In genomic region chr12:110437367-110437703, GRCm38 (mm10) we compare ENCODE assay signal across 9 mouse cellular contexts. TPM values are rescaled to one million over a fixed set of nuclear protein-coding genes. Genes with fewer than 3 reads are reported as not detected.
DNase-seq lines count a peak whose midpoint lies in the region; ATAC-seq and TF ChIP-seq lines count a peak whose summit lies in the region.
"Had no signal": no experiment of that assay in that cellular context is flagged by ENCODE, and none has a peak within 500 bp of the region (broad histone marks: within the 10 kb centered on the region; RNA-seq: fewer than 3 reads in every experiment).

No protein-coding gene starts in this region.

- H3K27ac ChIP-seq in liver, adult 2 months (replicated peaks; ENCODE audit: insufficient read depth, low read depth, low read length), result no peak overlapping the region
- H3K27ac ChIP-seq in liver, embryonic 12.5 days, result no peak overlapping the region
- H3K27ac ChIP-seq: embryonic facial prominence, embryonic 13.5 days had no signal

- H3K9me3 ChIP-seq in liver, embryonic 12.5 days (replicated peaks), result peaks cover 3% of the 10 kb centered on the region; the same call in 1 of the 2 replicates
- H3K9me3 ChIP-seq: embryonic facial prominence, embryonic 13.5 days had no signal

- no peaks in the 10 kb centered on the region for H3K27me3 ChIP-seq in liver, adult 2 months (ENCODE audit: control insufficient read depth, insufficient read depth, low read length)
- H3K27me3 ChIP-seq in liver, embryonic 12.5 days (replicated peaks), result peaks cover 11% of the 10 kb centered on the region; the same call in 1 of the 2 replicates

- no peaks in the 10 kb centered on the region for H3K79me2 ChIP-seq in liver, adult 2 months (ENCODE audit: control insufficient read depth, insufficient read depth, low read length)

- H3K4me1 ChIP-seq in liver, adult 2 months (ENCODE audit: control insufficient read depth, insufficient read depth, low read length), result peaks cover 3% of the 10 kb centered on the region; the same call in 1 of the 2 replicates
- no peaks in the 10 kb centered on the region for H3K4me1 ChIP-seq in liver, embryonic 12.5 days
- H3K4me1 ChIP-seq: embryonic facial prominence, embryonic 13.5 days had no signal

- peak; percentile 36 for DNase-seq in CD4-positive, CD25-positive, alpha-beta regulatory T cell, adult 2 months (ENCODE audit: low read depth, low spot score)
- no peak for DNase-seq in liver, adult 2 months (ENCODE audit: extremely low read depth, low read depth, low spot score)
- peak; percentile 71 to 78 for DNase-seq in cerebellum, postnatal 25 days
- no peak for DNase-seq in right cerebral cortex, postnatal 14 days
- DNase-seq in frontal cortex, postnatal 25 days (ENCODE audit: low spot score in 2 of 2), result no peak

- TF ChIP-seq CTCF in liver, adult 2 months (IDR thresholded peaks at IDR 0.05; ENCODE audit: low read depth, low read length), result peak; percentile 54

- H3K36me3 ChIP-seq in liver, adult 2 months (ENCODE audit: control insufficient read depth, insufficient read depth, low read length), result no peaks in the 10 kb centered on the region
- no peaks in the 10 kb centered on the region for H3K36me3 ChIP-seq in liver, embryonic 12.5 days
- H3K36me3 ChIP-seq: embryonic facial prominence, embryonic 13.5 days had no signal

- no peak overlapping the region for H3K4me3 ChIP-seq in liver, adult 2 months (ENCODE audit: insufficient read depth, low read depth, low read length)
- H3K4me3 ChIP-seq in liver, embryonic 12.5 days, result no peak overlapping the region
- H3K4me3 ChIP-seq: embryonic facial prominence, embryonic 13.5 days had no signal

- WGBS in liver, adult 2 months, result 74% methylated on average over 7 of the region's 7 CpGs
- 66% methylated on average over 7 of the region's 7 CpGs for WGBS in liver, embryonic 12.5 days (ENCODE audit: insufficient replicate concordance)

- TF ChIP-seq POLR2A in liver, adult 2 months (IDR thresholded peaks at IDR 0.05; ENCODE audit: extremely low read depth, insufficient read depth, low read length), result no peak

- no peak overlapping the region for H3K4me2 ChIP-seq in liver, embryonic 12.5 days
- H3K4me2 ChIP-seq: embryonic facial prominence, embryonic 13.5 days had no signal

- ATAC-seq in CD4-positive, CD25-positive, alpha-beta regulatory T cell, adult 4 months, result no peak
- no peak for ATAC-seq in liver, embryonic 12.5 days
- ATAC-seq in neutrophil, adult 5-6 weeks (ENCODE audit: extremely low read depth, insufficient number of reproducible peaks, low FRiP score, poor library complexity, severe bottlenecking), result peak; percentile 23; the same call in 1 of the 2 replicates

- H3K9ac ChIP-seq in liver, adult 2 months (ENCODE audit: low read depth, low read length), result no peak overlapping the region
- no peak overlapping the region for H3K9ac ChIP-seq in liver, embryonic 12.5 days
- H3K9ac ChIP-seq: embryonic facial prominence, embryonic 13.5 days had no signal

RNA-seq across cellular contexts. Expression of gene Ppp2r5c, which starts 9.6 kb away (rescaled TPM):
- 100 to 1,000 TPM; 490 to 635 TPM for polyA plus RNA-seq in CD4-positive, CD25-positive, alpha-beta regulatory T cell, adult 4 months (2017; shearing (Covaris generic))
- 28.3 and 29.4 TPM in 2 replicates for total RNA-seq in liver, adult 2 months (2014; rRNA removed)
- polyA plus RNA-seq in liver, adult 2 months (2012; rRNA removed), result 12.5 and 15.2 TPM in 2 replicates
- 103 and 105 TPM in 2 replicates for polyA plus RNA-seq in liver, embryonic 12.5 days (2016; fragmentation: Nextera tagmentation; extraction: Ambion mirVana)
- 223 and 243 TPM in 2 replicates for total RNA-seq in neutrophil, adult 5-6 weeks (2017)

Comparison
In these comparisons a context has a peak if more than half of its experiments do, and no peak if none do; other contexts are left out.
1. DNase-seq: peak in CD4-positive, CD25-positive, alpha-beta regulatory T cell, adult 2 months (single experiment) and cerebellum, postnatal 25 days (2 of 2); none in liver, adult 2 months (single experiment), right cerebral cortex, postnatal 14 days (single experiment) and frontal cortex, postnatal 25 days (0 of 2).